Mouse (Mus musculus): ENCODE measurements around the gene Klk4.

Klk4 gene

GRCm38 (mm10) chr7:43880912-43881311 lies at the start of gene Klk4:
Klk4 (plus strand) TSS chr7:43881160.
- no peak for DNase-seq (ENCODE audit: low spot score)

GRCm38 (mm10) chr7:43841701-43842100 lies 39.3 kb upstream of the Klk4 start, which contains the start of gene Klk5:
Klk5 (plus strand) TSS chr7:43841971.
- no peak for DNase-seq (ENCODE audit: low spot score)

- DNase-seq (ENCODE audit: low spot score): no peak
These were observed 37.2 kb upstream of the Klk4 start for GRCm38 (mm10) chr7:43843801-43844200.

DNA sequence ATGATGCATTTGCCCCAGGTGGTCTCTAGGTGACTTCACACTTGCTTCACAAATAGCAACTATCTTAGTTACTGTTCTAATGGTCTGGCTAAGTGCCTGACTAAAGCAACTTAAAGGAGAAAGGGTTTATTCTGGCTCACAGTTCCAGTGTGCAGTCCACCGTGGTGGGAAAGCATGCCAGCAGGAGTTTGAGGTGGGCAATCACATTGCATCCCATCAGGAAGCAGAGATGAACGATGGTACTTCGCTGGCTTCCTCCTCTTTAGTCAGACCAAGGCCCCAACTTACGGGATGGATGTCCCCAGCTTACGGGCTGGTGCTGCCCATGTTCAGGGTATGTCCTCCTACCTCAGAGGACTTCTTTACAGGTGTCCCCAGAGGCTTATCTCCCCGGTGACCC lies 29.3 kb upstream of the Klk4 start:
- no peak for DNase-seq (ENCODE audit: low spot score)

GRCm38 (mm10) chr7:43854642-43855380 lies 26.1 kb upstream of the Klk4 start:
- no peak for DNase-seq (ENCODE audit: low spot score)

DNA sequence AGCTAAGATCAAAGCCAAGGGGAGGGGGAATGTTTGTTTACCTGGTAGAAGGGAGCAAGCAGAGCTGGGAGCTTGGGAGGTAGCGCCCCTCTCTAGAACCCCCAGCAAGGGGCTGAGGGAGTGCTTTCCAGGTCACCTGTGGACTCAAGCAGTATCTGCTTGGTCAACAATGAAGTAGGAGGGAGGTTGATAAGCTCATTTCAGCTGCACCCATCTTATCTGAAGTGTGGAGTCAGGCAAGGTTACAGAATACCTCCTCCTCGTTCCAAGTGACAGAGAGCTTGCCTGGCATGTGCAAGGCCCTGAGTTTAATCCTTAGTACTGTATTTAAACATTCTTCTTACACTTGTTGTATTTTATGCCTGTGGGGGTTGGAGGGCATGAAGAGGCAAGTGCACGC lies 25.3 kb upstream of the Klk4 start:
- no peak for DNase-seq (ENCODE audit: low spot score)

GRCm38 (mm10) chr7:43856307-43856706 lies 24.7 kb upstream of the Klk4 start:
- DNase-seq (ENCODE audit: low spot score): no peak

DNA sequence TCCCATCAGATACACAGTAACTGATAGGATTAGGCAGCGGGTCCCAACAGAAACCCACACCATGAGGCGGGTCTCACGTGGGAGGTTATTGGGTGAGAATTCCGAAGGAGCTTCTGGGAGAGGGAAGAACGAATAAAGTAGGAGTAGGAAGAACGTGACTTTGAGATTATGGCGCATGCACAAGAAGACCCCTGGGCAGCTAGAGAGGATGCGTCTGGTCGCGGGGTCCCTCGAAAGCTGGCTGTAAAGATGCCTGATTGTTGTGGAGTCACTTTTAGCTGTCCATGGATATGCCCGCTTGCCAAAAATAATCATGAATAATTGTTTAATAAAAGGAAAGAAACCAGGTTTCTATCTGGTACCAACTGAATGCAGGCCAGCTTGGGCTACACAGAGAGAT lies 23.5 kb upstream of the Klk4 start:
- DNase-seq (ENCODE audit: low spot score): no peak

GRCm38 (mm10) chr7:43860411-43860810 lies 20.5 kb upstream of the Klk4 start:
- DNase-seq (ENCODE audit: low spot score): no peak

DNA sequence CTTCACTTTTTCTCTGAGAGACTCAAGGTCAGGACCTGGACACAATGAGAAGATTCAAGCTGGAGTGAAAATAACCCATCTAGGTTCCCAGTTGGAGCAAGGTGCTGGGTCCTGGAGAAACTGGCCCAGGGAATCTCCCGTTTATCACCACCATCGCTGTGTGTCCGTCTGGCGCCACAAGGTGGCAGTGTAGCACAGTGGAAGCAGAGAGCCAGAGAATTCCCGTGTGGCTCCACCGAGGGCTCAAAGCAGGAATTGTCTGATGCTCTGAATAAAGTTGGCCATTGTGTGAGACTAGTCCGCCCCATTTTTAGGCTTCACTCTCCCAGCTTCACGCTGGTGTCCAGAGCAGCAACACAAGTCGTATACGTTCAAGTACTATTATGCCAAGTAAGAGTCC lies 7.7 kb upstream of the Klk4 start:
- DNase-seq (ENCODE audit: low spot score): peak; percentile 78

- DNase-seq (ENCODE audit: low spot score): no peak
These were observed 7.3 kb upstream of the Klk4 start for GRCm38 (mm10) chr7:43873674-43874073.

GRCm38 (mm10) chr7:43874868-43875375 lies 6.0 kb upstream of the Klk4 start:
- DNase-seq (ENCODE audit: low spot score): no peak

- DNase-seq (ENCODE audit: low spot score): no peak
These were observed 4.5 kb upstream of the Klk4 start for GRCm38 (mm10) chr7:43876444-43876843.

DNA sequence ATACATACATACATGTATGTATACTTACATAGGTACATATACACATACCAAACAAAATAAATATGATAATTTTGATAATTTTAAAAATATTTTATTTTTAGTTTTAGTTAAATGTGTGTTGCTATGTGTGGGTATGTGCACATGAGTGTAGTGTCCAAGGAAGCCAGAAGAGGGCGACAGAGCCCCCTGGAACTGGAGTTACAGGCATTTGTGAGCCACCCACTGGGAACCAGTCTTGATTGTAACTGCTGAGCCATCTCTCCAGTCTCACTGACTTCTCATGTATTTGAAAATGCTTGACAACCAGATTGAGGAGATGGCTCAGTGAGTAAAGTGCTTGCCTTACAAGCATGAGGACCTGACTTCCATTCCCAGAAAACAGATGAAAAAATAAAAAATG lies 2.7 kb upstream of the Klk4 start:
- DNase-seq (ENCODE audit: low spot score): no peak

DNA sequence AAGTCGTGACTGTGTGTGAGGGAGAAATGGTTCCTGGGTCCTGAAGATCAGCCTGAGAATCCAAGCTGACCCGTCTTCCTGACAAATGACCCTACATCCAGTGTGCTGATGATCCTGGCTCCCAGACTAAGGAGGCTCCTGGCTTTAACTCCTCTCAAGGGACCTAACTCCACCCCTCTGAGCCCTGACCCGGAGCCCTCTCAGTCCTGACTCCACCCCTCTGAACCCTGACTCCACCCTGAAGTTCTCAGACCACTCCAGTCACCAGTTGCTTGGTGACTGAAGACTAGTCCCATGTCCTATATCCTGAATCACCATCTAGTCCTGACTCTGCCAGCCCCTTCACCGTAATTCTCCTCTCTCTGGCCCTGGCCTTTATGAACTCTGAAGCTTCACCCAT lies 1.4 kb downstream of the Klk4 start:
- no peak for DNase-seq (ENCODE audit: low spot score)

- DNase-seq (ENCODE audit: low spot score): no peak
These were observed 1.9 kb downstream of the Klk4 start for GRCm38 (mm10) chr7:43882811-43883210.

DNA sequence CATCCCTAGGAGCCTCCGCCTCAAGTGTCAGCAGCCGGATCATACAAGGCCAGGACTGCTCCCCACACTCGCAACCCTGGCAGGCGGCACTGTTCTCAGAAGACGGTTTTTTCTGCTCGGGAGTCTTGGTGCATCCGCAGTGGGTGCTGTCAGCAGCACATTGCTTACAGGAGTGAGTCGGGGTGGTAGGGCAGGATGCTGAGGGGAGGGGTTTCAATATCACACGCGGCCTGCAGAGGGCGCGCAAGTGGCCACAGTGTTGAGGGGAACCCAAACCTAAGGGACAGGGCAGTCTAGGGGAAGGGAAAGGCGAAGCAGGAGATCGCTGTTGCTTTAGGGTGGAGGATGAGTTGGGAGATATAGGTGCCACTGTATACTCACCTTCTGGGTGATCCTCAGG lies 2.6 kb downstream of the Klk4 start:
- peak; percentile 64 for DNase-seq (ENCODE audit: low spot score)

DNA sequence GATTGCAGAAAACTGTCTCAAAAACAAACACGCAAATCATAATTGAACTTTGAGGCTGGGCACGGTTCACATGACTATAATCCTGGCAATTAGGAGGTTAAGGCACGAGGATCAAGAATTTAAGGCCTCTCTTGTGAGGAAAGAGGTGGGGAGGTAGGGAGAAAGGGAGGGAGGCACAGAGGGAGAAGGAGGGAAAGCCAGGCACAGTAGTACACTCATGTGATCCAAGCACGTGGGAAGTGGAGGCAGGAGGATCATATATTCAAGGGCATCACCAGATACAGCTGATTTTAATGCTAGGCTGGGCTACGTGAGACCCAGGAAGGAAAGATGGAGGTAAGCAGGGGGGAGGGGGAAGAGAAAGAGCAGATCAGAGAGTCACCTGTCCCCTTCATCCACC lies 10.4 kb downstream of the Klk4 start:
- DNase-seq (ENCODE audit: low spot score): no peak

GRCm38 (mm10) chr7:43891788-43892187 lies 10.8 kb downstream of the Klk4 start:
- DNase-seq (ENCODE audit: low spot score): peak; percentile 33

GRCm38 (mm10) chr7:43894836-43895235 lies 13.9 kb downstream of the Klk4 start:
- DNase-seq (ENCODE audit: low spot score): peak; percentile 89

GRCm38 (mm10) chr7:43914821-43915220 lies 33.9 kb downstream of the Klk4 start:
- no peak for DNase-seq (ENCODE audit: low spot score)

DNA sequence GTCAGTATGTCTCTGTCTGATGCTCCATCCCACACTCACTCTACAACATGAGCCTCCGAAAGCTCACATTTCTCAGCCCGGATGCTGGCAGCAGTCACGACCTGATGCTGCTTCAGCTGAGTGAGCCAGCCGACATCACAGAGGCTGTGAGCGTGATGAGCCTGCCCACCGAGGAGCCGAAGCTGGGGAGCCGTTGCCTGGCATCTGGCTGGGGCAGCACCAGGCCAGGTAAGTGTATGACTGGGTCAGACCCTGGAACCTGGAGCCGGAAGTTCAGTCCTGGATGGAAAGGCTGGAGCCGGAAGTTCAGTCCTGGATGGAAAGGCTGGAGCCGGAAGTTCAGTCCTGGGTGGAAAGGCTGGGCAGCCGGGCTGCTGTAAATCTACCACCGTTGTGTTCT lies 37.5 kb downstream of the Klk4 start:
- peak; percentile 30 for DNase-seq (ENCODE audit: low spot score)

- DNase-seq (ENCODE audit: low spot score): peak; percentile 37
These were observed 37.9 kb downstream of the Klk4 start for GRCm38 (mm10) chr7:43918871-43919270.

Data from testis, postnatal 10 days (tissue).